Mouse (Mus musculus) embryonic facial prominence, embryonic 11.5 days (tissue): ENCODE data around the gene Znhit2. TPM values are rescaled to one million over a fixed set of nuclear protein-coding genes. Genes with fewer than 3 reads are reported as not detected.

Experiments
- ATAC-seq: fragments of 200-750 bp; cut with Nextera tagmentation; replicated peaks from 2 replicates; pipeline ENCODE4 v1.8.0; 2017; ENCODE audit warnings: low read depth; ENCODE audit not compliant: insufficient number of reproducible peaks, low FRiP score, low TSS enrichment
- DNase-seq: peaks from one replicate; pipeline ENCODE4 v3.0.0-alpha.2; 2015; ENCODE audit warnings: low spot score
- H3K27ac ChIP-seq: fragments of 300-500 bp; sonication (generic); replicated peaks from 2 replicates; pipeline ENCODE4 v1.5.1; 2014; ENCODE audit warnings: mild to moderate bottlenecking, low read depth, low read length, control low read depth
- H3K27me3 ChIP-seq: fragments of 300-500 bp; sonication (generic); 2 replicates; pipeline ENCODE4 v1.6.1; 2014; ENCODE audit warnings: mild to moderate bottlenecking, low read length, moderate library complexity, mixed read lengths; ENCODE audit not compliant: control insufficient read depth, insufficient read depth
- H3K36me3 ChIP-seq: fragments of 300-500 bp; sonication (generic); replicated peaks from 2 replicates; pipeline ENCODE4 v1.6.1; 2014; ENCODE audit warnings: low read depth, mild to moderate bottlenecking, low read length, moderate library complexity, mixed read lengths; ENCODE audit not compliant: control insufficient read depth, insufficient read depth
- H3K4me1 ChIP-seq: fragments of 300-500 bp; sonication (generic); 2 replicates; pipeline ENCODE4 v1.6.1; 2014; ENCODE audit warnings: low read length, mixed read lengths; ENCODE audit not compliant: control insufficient read depth, insufficient read depth
- H3K4me2 ChIP-seq: fragments of 300-500 bp; sonication (generic); 2 replicates; pipeline ENCODE4 v1.6.1; 2014; ENCODE audit warnings: low read depth, mild to moderate bottlenecking, control low read depth, low read length, moderate library complexity
- H3K4me3 ChIP-seq: fragments of 300-500 bp; sonication (generic); 2 replicates; pipeline ENCODE4 v1.5.1; 2014; ENCODE audit warnings: low read depth, low read length, control low read depth
- H3K9ac ChIP-seq: fragments of 300-500 bp; sonication (generic); replicated peaks from 2 replicates; pipeline ENCODE4 v1.6.1; 2014; ENCODE audit warnings: mild to moderate bottlenecking, control low read depth, low read length
- H3K9me3 ChIP-seq: fragments of 300-500 bp; sonication (generic); replicated peaks from 2 replicates; pipeline ENCODE4 v1.6.1; 2016; ENCODE audit warnings: mild to moderate bottlenecking, low read length, inconsistent platforms, mixed read lengths; ENCODE audit not compliant: control insufficient read depth
- WGBS: fragments of 180-500 bp; shearing (Covaris S2); extraction: QIAGEN DNeasy Blood & Tissue Kit; methylation state at CpG from one replicate; pipeline ENCODE4 v1.1.7; 2014; 5-methylcytosine and 5-hydroxymethylcytosine counted together
- microRNA-seq: library from miRNA; unstranded; fragments of <30 nt; microRNA quantifications from one replicate; pipeline ENCODE4, GENCODE M21; 2016; ENCODE audit warnings: borderline number of aligned reads
- polyA plus RNA-seq: library from polyadenylated mRNA; unstranded; fragments of >200 nt; fragmentation: Nextera tagmentation; extraction: Ambion mirVana; gene quantifications from 2 replicates; pipeline ENCODE4 v1.2.1, GENCODE M21; 2014

The Znhit2 gene
- polyA plus RNA-seq, 1 experiment from 2014 or later, result 44.2 TPM

- no peaks in the 10 kb centered on the region for H3K4me1 ChIP-seq
- no peaks in the 10 kb centered on the region for H3K9me3 ChIP-seq
- no peak within 1 kb of the TSS for H3K27ac ChIP-seq
- no peak within 1 kb of the TSS for H3K4me2 ChIP-seq
- no peak within 1 kb of the TSS for H3K9ac ChIP-seq
- ATAC-seq, result no peak
- WGBS, result 83% methylated on average over 7 of the region's 7 CpGs
- no peak for DNase-seq
- H3K4me3 ChIP-seq, result no peak within 1 kb of the TSS
- H3K27me3 ChIP-seq, result no peaks in the 10 kb centered on the region
- H3K36me3 ChIP-seq, result no peaks in the 10 kb centered on the region
Measured at GRCm38 (mm10) chr19:6105586-6105985, 44.6 kb downstream of the Znhit2 start, which contains the start of gene Naaladl1. Gene Naaladl1, plus strand, starts transcription at chr19:6105782.

Small RNAs within 50 kb of the gene (microRNA-seq; reads per million reads assigned to microRNA genes)
- 1.9 reads per million for gene Mir6988

Other genes starting within 250 kb of the Znhit2 start
- gene Frmd8, start 185.9 kb upstream of the Znhit2 start, polyA plus RNA-seq, result 15.8 and 17.6 TPM in 2 replicates
- gene Slc25a45, start 183.4 kb upstream of the Znhit2 start, polyA plus RNA-seq, result 0.87 and 1.1 TPM in 2 replicates
- gene Tigd3, start 167.0 kb upstream of the Znhit2 start, polyA plus RNA-seq, result 4.0 and 4.3 TPM in 2 replicates
- gene Dpf2, start 148.2 kb upstream of the Znhit2 start, polyA plus RNA-seq, result 202 and 213 TPM in 2 replicates
- 2.4 and 2.7 TPM in 2 replicates for gene Cdc42ep2, start 136.4 kb upstream of the Znhit2 start, polyA plus RNA-seq
- gene Pola2, start 97.0 kb upstream of the Znhit2 start, polyA plus RNA-seq, result 91.0 and 97.6 TPM in 2 replicates
- not detected in 2 replicates for gene Slc22a20, start 75.0 kb upstream of the Znhit2 start, polyA plus RNA-seq
- 4.5 and 5.0 TPM in 2 replicates for gene Capn1, start 45.3 kb upstream of the Znhit2 start, polyA plus RNA-seq
- gene Syvn1, start 14.6 kb upstream of the Znhit2 start, polyA plus RNA-seq, result 18.8 and 20.2 TPM in 2 replicates
- 96.6 and 100 TPM in 2 replicates for gene Mrpl49, start 3.4 kb upstream of the Znhit2 start, polyA plus RNA-seq
- 773 and 801 TPM in 2 replicates for gene Fau, start 3.3 kb upstream of the Znhit2 start, polyA plus RNA-seq
- 26.0 and 26.3 TPM in 2 replicates for gene Tm7sf2, start 7.2 kb downstream of the Znhit2 start, polyA plus RNA-seq
- gene Vps51, start 16.0 kb downstream of the Znhit2 start, polyA plus RNA-seq, result 41.1 and 44.4 TPM in 2 replicates
- gene Tmem262, start 18.8 kb downstream of the Znhit2 start, polyA plus RNA-seq, result not detected in 2 replicates
- 1.7 TPM in 1 of 2 replicates, not detected in the other for gene Gm28374, start 21.1 kb downstream of the Znhit2 start, polyA plus RNA-seq
- 60.7 and 69.9 TPM in 2 replicates for gene Zfpl1, start 23.8 kb downstream of the Znhit2 start, polyA plus RNA-seq
- 59.2 and 65.2 TPM in 2 replicates for gene Cdca5, start 23.8 kb downstream of the Znhit2 start, polyA plus RNA-seq
- gene AC131692.1, start 33.2 kb downstream of the Znhit2 start, polyA plus RNA-seq, result not detected in 2 replicates
- 0.21 and 0.49 TPM in 2 replicates for gene Naaladl1, start 44.6 kb downstream of the Znhit2 start, polyA plus RNA-seq
- 60.7 and 68.3 TPM in 2 replicates for gene Sac3d1, start 57.5 kb downstream of the Znhit2 start, polyA plus RNA-seq
- gene Snx15, start 67.1 kb downstream of the Znhit2 start, polyA plus RNA-seq, result 25.4 and 30.7 TPM in 2 replicates
- gene Batf2, start 79.8 kb downstream of the Znhit2 start, polyA plus RNA-seq, result not detected in 2 replicates
- 72.8 and 81.4 TPM in 2 replicates for gene Arl2, start 80.4 kb downstream of the Znhit2 start, polyA plus RNA-seq
- gene Majin, start 123.2 kb downstream of the Znhit2 start, polyA plus RNA-seq, result not detected in 2 replicates
- gene Gpha2, start 165.2 kb downstream of the Znhit2 start, polyA plus RNA-seq, result 1.9 and 2.4 TPM in 2 replicates
- gene Ppp2r5b, start 174.7 kb downstream of the Znhit2 start, polyA plus RNA-seq, result 25.0 and 27.8 TPM in 2 replicates
- 6.5 and 7.7 TPM in 2 replicates for gene Atg2a, start 180.5 kb downstream of the Znhit2 start, polyA plus RNA-seq
- gene Ehd1, start 215.5 kb downstream of the Znhit2 start, polyA plus RNA-seq, result 50.9 and 58.1 TPM in 2 replicates
- gene Cdc42bpg, start 245.3 kb downstream of the Znhit2 start, polyA plus RNA-seq, result 0.43 and 0.61 TPM in 2 replicates